Mouse (Mus musculus) hematopoietic stem cell, adult 5-6 weeks (primary cell): ENCODE measurements around the gene Slc30a7. TPM values are rescaled to one million over a fixed set of nuclear protein-coding genes. Genes with fewer than 3 reads are reported as not detected.

Experiments
- ATAC-seq, 2 experiments: fragments of 125-278 bp in 1 of 2; replicated peaks in 1 of 2; 2 replicates each; pipeline ENCODE4 v1.8.0; 2016 to 2017; ENCODE audit warnings: inconsistent platforms in 2 of 2, mild to moderate bottlenecking in 2 of 2, moderate number of reproducible peaks in 2 of 2, low read depth in 1 of 2, moderate TSS enrichment in 1 of 2; ENCODE audit not compliant: low FRiP score in 2 of 2, poor library complexity in 2 of 2, severe bottlenecking in 2 of 2, insufficient read depth in 1 of 2, low TSS enrichment in 1 of 2
- total RNA-seq: library from RNA; stranded (forward); fragments of 172-1452, 232-1000 nt; gene quantifications from 2 replicates; pipeline ENCODE4 v1.2.3, GENCODE M21; 2017

Gene Slc30a7
- total RNA-seq, 1 experiment from 2014 or later: 50.4 TPM

GRCm38 (mm10) chr3:116006284-116006977 lies 775 bp downstream of the Slc30a7 start:
- ATAC-seq: peak; percentile 76 to 80

DNA sequence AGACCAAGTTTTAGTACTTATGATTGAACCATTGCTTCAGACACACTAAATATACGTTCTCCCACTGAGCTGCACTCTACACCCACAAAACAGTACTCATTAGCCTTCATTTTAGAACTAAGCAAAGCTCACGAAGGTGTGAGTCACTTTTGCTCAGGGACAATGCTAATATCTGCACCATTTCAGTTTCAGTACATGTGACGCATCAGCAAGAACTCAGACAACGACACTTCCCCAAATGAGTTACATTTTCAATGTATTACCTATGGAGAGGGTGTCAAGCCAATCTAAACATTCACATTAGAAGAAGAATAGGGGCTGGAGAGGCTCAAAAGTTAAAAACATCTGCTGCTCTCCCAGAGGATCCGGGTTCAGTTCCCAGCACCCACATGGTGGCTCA lies 10.3 kb downstream of the Slc30a7 start:
- no peak for ATAC-seq

- ATAC-seq: no peak
These were observed 14.2 kb downstream of the Slc30a7 start for GRCm38 (mm10) chr3:115993025-115993424.

DNA sequence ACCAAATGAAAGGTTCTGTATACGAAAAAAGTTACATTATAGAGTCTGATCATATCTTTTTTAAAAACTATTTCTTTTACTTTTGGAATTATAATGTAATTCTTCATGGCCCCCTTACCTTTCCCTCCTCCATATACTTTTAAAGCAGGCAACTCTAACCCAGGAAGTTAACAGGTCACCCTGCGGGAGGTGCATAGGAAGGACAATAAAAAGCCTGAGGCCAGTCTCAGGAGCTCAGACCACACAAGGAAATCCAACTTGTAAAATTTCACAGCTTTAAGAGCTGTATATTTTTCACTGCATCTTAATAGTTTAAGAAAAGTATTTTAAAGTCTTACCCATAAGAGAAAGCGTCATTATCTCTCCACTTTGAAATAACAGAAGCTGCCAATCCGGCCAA lies 14.6 kb downstream of the Slc30a7 start:
- ATAC-seq: no peak

DNA sequence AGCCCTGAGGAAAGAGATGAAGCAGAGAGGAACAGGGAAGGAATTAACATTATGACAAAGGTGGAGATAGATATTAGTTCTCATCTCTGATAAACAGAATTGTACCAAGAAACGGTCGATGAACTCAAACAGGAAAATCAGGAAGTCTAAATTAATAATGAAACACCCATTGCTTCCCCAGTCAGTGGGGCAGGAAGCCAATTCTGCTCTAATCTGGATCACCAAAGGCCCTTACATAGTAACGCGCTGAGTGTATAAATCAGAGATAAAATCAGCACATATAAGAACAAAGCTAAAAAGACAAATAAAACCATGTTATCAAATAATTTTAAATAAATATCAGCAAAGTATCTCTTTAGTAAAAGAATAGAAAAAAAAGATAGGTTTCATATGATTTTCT lies 15.1 kb downstream of the Slc30a7 start:
- peak; percentile 42 to 64; a peak in 2 of 4 replicates for ATAC-seq

GRCm38 (mm10) chr3:115985183-115985892 lies 21.9 kb downstream of the Slc30a7 start:
- ATAC-seq: peak; percentile 89 to 92

DNA sequence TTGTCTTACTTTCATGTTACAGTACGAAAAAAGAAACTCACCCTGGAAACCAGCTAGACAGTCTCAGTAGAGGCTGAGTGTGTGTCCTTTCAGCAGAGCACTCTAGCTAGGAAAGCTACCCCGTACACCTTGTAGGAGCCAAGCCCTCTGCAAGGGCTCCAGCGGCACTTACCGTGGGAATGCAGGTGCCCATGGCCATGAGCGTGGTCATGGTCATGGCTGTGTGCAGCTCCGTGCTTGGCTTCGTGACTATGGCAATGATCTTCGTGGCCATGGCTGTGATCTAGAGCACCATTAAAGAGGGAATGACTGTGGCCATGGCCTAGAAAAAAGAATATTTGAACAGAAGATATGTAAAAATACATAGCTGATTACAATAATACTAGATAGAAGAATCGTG lies 22.6 kb downstream of the Slc30a7 start:
- no peak for ATAC-seq

- ATAC-seq: no peak
These were observed 24.0 kb downstream of the Slc30a7 start for GRCm38 (mm10) chr3:115983217-115983616.

DNA sequence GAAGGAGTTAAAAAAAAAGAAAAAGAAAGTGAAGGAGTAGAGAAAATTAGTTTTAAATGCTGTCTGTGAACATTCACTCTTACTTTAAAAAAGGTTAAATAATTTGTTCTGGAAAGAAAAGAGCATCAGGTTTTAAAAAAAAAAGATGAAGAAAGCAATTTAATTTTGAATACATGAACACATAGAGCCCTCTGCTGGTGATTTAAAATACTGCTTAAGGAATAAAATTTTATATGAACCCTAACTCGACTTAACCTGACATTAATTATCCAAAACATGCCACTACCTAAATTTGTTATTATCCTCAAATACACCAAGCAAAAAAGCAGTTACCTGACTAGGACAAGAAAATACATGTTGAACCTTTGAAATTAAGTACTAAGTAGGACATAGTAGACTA lies 28.2 kb downstream of the Slc30a7 start:
- ATAC-seq: no peak

GRCm38 (mm10) chr3:115974995-115975394 lies 32.2 kb downstream of the Slc30a7 start:
- 0 out of 4 replicates have a peak, but pooled peaks of 1 of the 2 experiments have one; percentile 32 for ATAC-seq

GRCm38 (mm10) chr3:115974228-115974627 lies 33.0 kb downstream of the Slc30a7 start:
- ATAC-seq: no peak

- no peak for ATAC-seq
These were observed 35.1 kb downstream of the Slc30a7 start for GRCm38 (mm10) chr3:115971891-115972646.

- no peak for ATAC-seq
These were observed 36.0 kb downstream of the Slc30a7 start for GRCm38 (mm10) chr3:115971045-115971785.

GRCm38 (mm10) chr3:115968745-115969530 lies 38.3 kb downstream of the Slc30a7 start:
- no peak for ATAC-seq

- ATAC-seq: no peak
These were observed 43.1 kb downstream of the Slc30a7 start for GRCm38 (mm10) chr3:115964071-115964470.

- no peak for ATAC-seq
These were observed 43.6 kb downstream of the Slc30a7 start for GRCm38 (mm10) chr3:115963597-115963996.

DNA sequence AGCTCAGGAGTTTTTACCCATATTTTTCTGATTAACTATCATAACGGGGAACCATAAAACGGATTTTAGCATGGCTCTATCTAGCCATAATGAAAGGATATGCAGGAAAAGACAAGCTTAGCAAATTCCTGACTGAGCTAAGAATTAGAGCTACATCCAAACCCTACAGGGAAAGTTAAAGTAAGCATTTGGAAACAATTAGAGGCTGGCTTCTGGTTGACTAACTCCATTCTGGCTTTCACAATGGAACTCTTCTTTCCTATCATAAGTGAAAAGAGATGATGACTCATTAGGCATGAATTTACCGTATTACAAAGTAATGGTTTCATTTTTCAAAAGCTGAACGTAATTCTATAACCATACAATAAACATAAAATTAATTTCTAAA lies 45.2 kb downstream of the Slc30a7 start:
- ATAC-seq: no peak
